Mouse (Mus musculus): ENCODE measurements at regions not wholly inside any gene's neighbourhood (a gene's known extent, or its start where the extent isn't known, plus 50 kb on each side); places are given as distances from the start of the nearest gene placed in this dataset.
"Not testable (repeated sequence)": the region's sequence is repeated elsewhere in the genome, so short reads cannot be mapped to it uniquely, and the experiment has no call there.

GRCm38 (mm10) chr13:31050160-31050788 is 76.3 kb downstream of the Gm5447 start:
- no peak for TF ChIP-seq CTCF (IDR thresholded peaks at IDR 0.05; ENCODE audit: low read depth)
- Histone ChIP-seq H3K4me2 (replicated peaks; ENCODE audit: low read depth) (no peak overlapping the region), H3K36me3 (ENCODE audit: control insufficient read depth, insufficient read depth) (no peaks in the 10 kb centered on the region), H3K27me3 (replicated peaks; ENCODE audit: control insufficient read depth, insufficient read depth, low read length) (no peaks in the 10 kb centered on the region), H3K4me3 (ENCODE audit: low read depth, low read length) (no peak overlapping the region), H3K9ac (ENCODE audit: low read depth, low read length) (no peak overlapping the region), H3K9me3 (ENCODE audit: control insufficient read depth) (no peaks in the 10 kb centered on the region), H3K4me1 (replicated peaks; ENCODE audit: control insufficient read depth, insufficient read depth, low read length) (no peaks in the 10 kb centered on the region), H3K27ac (ENCODE audit: low read depth, low read length) (no peak overlapping the region)
- no peak for ATAC-seq
- WGBS: 64% methylated on average over 11 of the region's 11 CpGs

GRCm38 (mm10) chr13:31051586-31051985 is 77.6 kb downstream of the Gm5447 start:
- not testable (repeated sequence) for H3K9me3 ChIP-seq (ENCODE audit: control insufficient read depth); ATAC-seq; H3K4me2 ChIP-seq (replicated peaks; ENCODE audit: low read depth); H3K27ac ChIP-seq (ENCODE audit: low read depth, low read length); H3K36me3 ChIP-seq (ENCODE audit: control insufficient read depth, insufficient read depth); H3K27me3 ChIP-seq (replicated peaks; ENCODE audit: control insufficient read depth, insufficient read depth, low read length); H3K4me1 ChIP-seq (replicated peaks; ENCODE audit: control insufficient read depth, insufficient read depth, low read length); H3K4me3 ChIP-seq (ENCODE audit: low read depth, low read length); H3K9ac ChIP-seq (ENCODE audit: low read depth, low read length)
- WGBS: no CpG with 5 or more reads among the region's 6 CpGs

GRCm38 (mm10) chr13:31054356-31054755 is 80.4 kb downstream of the Gm5447 start:
- Histone ChIP-seq H3K9ac (ENCODE audit: low read depth, low read length) (no peak overlapping the region), H3K9me3 (ENCODE audit: control insufficient read depth) (no peaks in the 10 kb centered on the region), H3K27ac (ENCODE audit: low read depth, low read length) (no peak overlapping the region), H3K36me3 (ENCODE audit: control insufficient read depth, insufficient read depth) (no peaks in the 10 kb centered on the region), H3K4me1 (replicated peaks; ENCODE audit: control insufficient read depth, insufficient read depth, low read length) (no peaks in the 10 kb centered on the region), H3K4me2 (replicated peaks; ENCODE audit: low read depth) (no peak overlapping the region), H3K27me3 (replicated peaks; ENCODE audit: control insufficient read depth, insufficient read depth, low read length) (no peaks in the 10 kb centered on the region), H3K4me3 (ENCODE audit: low read depth, low read length) (no peak overlapping the region)
- no peak for TF ChIP-seq CTCF (IDR thresholded peaks at IDR 0.05; ENCODE audit: low read depth)
- WGBS: 90% methylated on average over 8 of the region's 8 CpGs
- no peak for ATAC-seq

- TF ChIP-seq CTCF (IDR thresholded peaks at IDR 0.05; ENCODE audit: low read depth): no peak
- 79% methylated on average over 5 of the region's 5 CpGs for WGBS
- no peaks in the 10 kb centered on the region for H3K27me3 ChIP-seq (replicated peaks; ENCODE audit: control insufficient read depth, insufficient read depth, low read length)
- no peak for ATAC-seq
- H3K36me3 ChIP-seq (ENCODE audit: control insufficient read depth, insufficient read depth): no peaks in the 10 kb centered on the region
- H3K4me1 ChIP-seq (replicated peaks; ENCODE audit: control insufficient read depth, insufficient read depth, low read length): no peaks in the 10 kb centered on the region
- no peaks in the 10 kb centered on the region for H3K9me3 ChIP-seq (ENCODE audit: control insufficient read depth)
- H3K4me2 ChIP-seq (replicated peaks; ENCODE audit: low read depth): no peak overlapping the region
- H3K27ac ChIP-seq (ENCODE audit: low read depth, low read length): no peak overlapping the region
- no peak overlapping the region for H3K4me3 ChIP-seq (ENCODE audit: low read depth, low read length)
- no peak overlapping the region for H3K9ac ChIP-seq (ENCODE audit: low read depth, low read length)
Observed at GRCm38 (mm10) chr13:31055376-31056083, 81.5 kb downstream of the Gm5447 start.

- Histone ChIP-seq H3K27me3 (replicated peaks; ENCODE audit: control insufficient read depth, insufficient read depth, low read length) (no peaks in the 10 kb centered on the region), H3K4me2 (replicated peaks; ENCODE audit: low read depth) (no peak overlapping the region), H3K4me1 (replicated peaks; ENCODE audit: control insufficient read depth, insufficient read depth, low read length) (no peaks in the 10 kb centered on the region), H3K36me3 (ENCODE audit: control insufficient read depth, insufficient read depth) (no peaks in the 10 kb centered on the region), H3K9me3 (ENCODE audit: control insufficient read depth) (no peaks in the 10 kb centered on the region), H3K27ac (ENCODE audit: low read depth, low read length) (no peak overlapping the region), H3K9ac (ENCODE audit: low read depth, low read length) (no peak overlapping the region), H3K4me3 (ENCODE audit: low read depth, low read length) (no peak overlapping the region)
- WGBS: 87% methylated on average over 12 of the region's 12 CpGs
- no peak for TF ChIP-seq CTCF (IDR thresholded peaks at IDR 0.05; ENCODE audit: low read depth)
- ATAC-seq: no peak
Observed at GRCm38 (mm10) chr13:31056154-31056871, 82.3 kb downstream of the Gm5447 start.

- Histone ChIP-seq H3K4me3 (ENCODE audit: low read depth, low read length) (no peak overlapping the region), H3K9me3 (ENCODE audit: control insufficient read depth) (no peaks in the 10 kb centered on the region), H3K27ac (ENCODE audit: low read depth, low read length) (no peak overlapping the region), H3K27me3 (replicated peaks; ENCODE audit: control insufficient read depth, insufficient read depth, low read length) (no peaks in the 10 kb centered on the region), H3K4me1 (replicated peaks; ENCODE audit: control insufficient read depth, insufficient read depth, low read length) (no peaks in the 10 kb centered on the region), H3K9ac (ENCODE audit: low read depth, low read length) (no peak overlapping the region), H3K36me3 (ENCODE audit: control insufficient read depth, insufficient read depth) (no peaks in the 10 kb centered on the region), H3K4me2 (replicated peaks; ENCODE audit: low read depth) (no peak overlapping the region)
- no peak for TF ChIP-seq CTCF (IDR thresholded peaks at IDR 0.05; ENCODE audit: low read depth)
- ATAC-seq: no peak
- WGBS: 70% methylated on average over 6 of the region's 6 CpGs
Observed at GRCm38 (mm10) chr13:31060916-31061431, 87.0 kb downstream of the Gm5447 start.

All from intestine, postnatal 0 days (tissue).